Mouse (Mus musculus) kidney, adult 2 months (tissue): ENCODE measurements around the gene Cpne5. TPM values are rescaled to one million over a fixed set of nuclear protein-coding genes. Genes with fewer than 3 reads are reported as not detected.

Source experiments
- DNase-seq: peaks from one replicate; pipeline ENCODE4 v3.0.0; 2021
- H3K27ac ChIP-seq: fragments of 200-500 bp; 2 replicates; pipeline ENCODE4 v1.5.1; 2012; ENCODE audit warnings: low read depth, low read length, control low read depth, inconsistent platforms; ENCODE audit not compliant: insufficient read depth
- H3K27me3 ChIP-seq: fragments of 200-500 bp; replicated peaks from 2 replicates; pipeline ENCODE4 v1.6.1; 2012; ENCODE audit warnings: mild to moderate bottlenecking, moderate library complexity, low read length, inconsistent platforms; ENCODE audit not compliant: control insufficient read depth, insufficient read depth
- H3K36me3 ChIP-seq: fragments of 200-500 bp; 2 replicates; pipeline ENCODE4 v1.6.1; 2012; ENCODE audit warnings: mild to moderate bottlenecking, moderate library complexity, low read length, inconsistent platforms; ENCODE audit not compliant: control insufficient read depth, insufficient read depth
- H3K4me1 ChIP-seq: fragments of 200-500 bp; 2 replicates; pipeline ENCODE4 v1.6.1; 2011; ENCODE audit warnings: low read length; ENCODE audit not compliant: control insufficient read depth, insufficient read depth
- H3K4me3 ChIP-seq: fragments of 200-500 bp; 2 replicates; pipeline ENCODE4 v1.5.1; 2011; ENCODE audit warnings: mild to moderate bottlenecking, low read depth, low read length, control low read depth; ENCODE audit not compliant: insufficient read depth
- CTCF ChIP-seq: fragments of 200-500 bp; conservative IDR thresholded peaks from 2 replicates; pipeline ENCODE4 v1.5.1; 2011; ENCODE audit warnings: low read depth, mild to moderate bottlenecking, control low read depth, low read length, moderate library complexity, mixed read lengths; ENCODE audit not compliant: insufficient read depth, insufficient read length
- POLR2A ChIP-seq: fragments of 200-500 bp; IDR thresholded peaks from one replicate; pipeline ENCODE4 v1.6.1; 2011; ENCODE audit warnings: low read depth, low read length, control low read depth
- WGBS: fragments of 180-500 bp; shearing (Covaris S2); methylation state at CpG from one replicate; pipeline ENCODE4 v1.1.7; 2018; 5-methylcytosine and 5-hydroxymethylcytosine counted together
- polyA plus RNA-seq: library from polyadenylated mRNA; depleted of rRNA; stranded (reverse); fragments of >200 nt; gene quantifications from 2 replicates; pipeline ENCODE4 v1.2.3, GENCODE M21; 2012

The Cpne5 gene
- polyA plus RNA-seq, 1 experiment: 0.78 TPM

- WGBS: 30% methylated on average over 9 of the region's 9 CpGs
- Histone ChIP-seq H3K27me3 (no peaks in the 10 kb centered on the region), H3K4me1 (no peaks in the 10 kb centered on the region), H3K27ac (no peak overlapping the region), H3K4me3 (no peak overlapping the region), H3K36me3 (no peaks in the 10 kb centered on the region)
- DNase-seq: peak; percentile 61
- TF ChIP-seq POLR2A (no peak), CTCF (peak; percentile 80)
Observed at GRCm38 (mm10) chr17:29176391-29177267, 61.3 kb downstream of the Cpne5 start.

DNA sequence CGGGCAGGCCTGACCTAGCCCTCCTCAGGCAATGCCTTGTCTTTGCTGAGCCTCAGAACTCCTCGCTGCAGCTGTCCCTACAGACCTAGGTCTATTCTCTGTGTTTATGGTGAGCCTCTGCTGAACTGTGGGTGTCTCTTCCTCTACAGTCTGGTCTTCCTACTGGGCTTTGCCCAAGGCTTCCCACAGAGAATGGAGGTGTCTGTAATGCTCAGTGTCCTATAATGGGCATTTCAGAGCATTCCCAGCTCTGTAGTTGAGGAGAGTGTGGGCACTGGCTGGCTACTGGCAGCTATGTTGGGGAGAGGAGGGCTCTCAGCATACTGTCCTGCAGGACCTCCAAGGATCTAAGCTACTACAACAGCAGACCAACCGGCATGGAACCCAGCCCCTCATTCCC is 62.3 kb downstream of the Cpne5 start:
- TF ChIP-seq POLR2A (no peak), CTCF (no peak)
- DNase-seq: no peak
- Histone ChIP-seq H3K4me3 (no peak overlapping the region), H3K27ac (no peak overlapping the region), H3K4me1 (no peaks in the 10 kb centered on the region), H3K27me3 (no peaks in the 10 kb centered on the region), H3K36me3 (no peaks in the 10 kb centered on the region)
- 68% methylated on average over 3 of the region's 3 CpGs for WGBS

DNA sequence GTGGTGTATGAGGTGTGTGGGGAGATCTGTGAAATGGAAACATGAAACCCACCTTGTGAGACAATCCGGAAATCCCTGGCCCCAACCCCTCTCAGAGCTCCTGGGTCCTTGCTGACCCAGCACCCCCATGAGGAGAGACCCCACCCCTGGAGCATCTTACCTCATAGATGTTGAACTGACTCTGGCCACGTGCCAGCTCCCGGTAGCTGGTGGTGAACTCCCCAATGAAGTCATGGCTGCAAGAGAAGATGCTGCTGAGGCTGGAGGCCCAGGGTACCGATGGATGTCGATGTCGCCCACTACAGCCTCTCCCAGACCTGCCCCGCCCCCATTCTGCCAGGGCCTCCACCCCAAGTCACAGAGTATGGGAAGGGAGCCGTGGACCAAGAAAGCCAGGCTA is 64.8 kb downstream of the Cpne5 start:
- 79% methylated on average over 8 of the region's 8 CpGs for WGBS
- Histone ChIP-seq H3K27ac (no peak overlapping the region), H3K27me3 (no peaks in the 10 kb centered on the region), H3K36me3 (no peaks in the 10 kb centered on the region), H3K4me3 (no peak overlapping the region), H3K4me1 (no peaks in the 10 kb centered on the region)
- no peak for DNase-seq
- TF ChIP-seq POLR2A (no peak), CTCF (no peak)

GRCm38 (mm10) chr17:29172062-29172461 is 65.9 kb downstream of the Cpne5 start:
- no peak overlapping the region for H3K4me3 ChIP-seq
- WGBS: 50% methylated on average over 10 of the region's 10 CpGs
- no peaks in the 10 kb centered on the region for H3K27me3 ChIP-seq
- TF ChIP-seq POLR2A (no peak), CTCF (no peak)
- no peak overlapping the region for H3K27ac ChIP-seq
- no peaks in the 10 kb centered on the region for H3K4me1 ChIP-seq
- DNase-seq: peak; percentile 40
- no peaks in the 10 kb centered on the region for H3K36me3 ChIP-seq

- whole genome bisulfite sequencing: 12% methylated on average over 14 of the region's 14 CpGs
- H3K4me1 ChIP-seq: no peaks in the 10 kb centered on the region
- TF ChIP-seq CTCF: peak; percentile 98
- TF ChIP-seq POLR2A: no peak
- H3K36me3 ChIP-seq: no peaks in the 10 kb centered on the region
- H3K27me3 ChIP-seq: no peaks in the 10 kb centered on the region
- peak; percentile 92 for DNase-seq
- H3K4me3 ChIP-seq: no peak overlapping the region
- no peak overlapping the region for H3K27ac ChIP-seq
Observed at GRCm38 (mm10) chr17:29171001-29171772, 66.8 kb downstream of the Cpne5 start.

GRCm38 (mm10) chr17:29170431-29171000 is 67.5 kb downstream of the Cpne5 start:
- 55% methylated on average over 14 of the region's 14 CpGs for WGBS

More at GRCm38 (mm10) chr17:29170431-29171000, 67.5 kb downstream of the Cpne5 start:
- Histone ChIP-seq H3K4me3 (no peak overlapping the region), H3K36me3 (no peaks in the 10 kb centered on the region), H3K27ac (no peak overlapping the region), H3K27me3 (no peaks in the 10 kb centered on the region), H3K4me1 (no peaks in the 10 kb centered on the region)
- TF ChIP-seq CTCF (no peak), POLR2A (no peak)
- DNase-seq: peak; percentile 78
